Mouse (Mus musculus) megakaryocyte, embryonic 14.5 days (primary cell): ENCODE results near the gene Dolk.

ENCODE experiments used
- FLI1 ChIP-seq: IDR thresholded peaks from 2 replicates; pipeline ENCODE4 v1.6.1; 2012; ENCODE audit warnings: low read length, inconsistent platforms, mixed read lengths
- GATA1 ChIP-seq: IDR thresholded peaks from 3 replicates; pipeline ENCODE4 v1.6.1; 2012; ENCODE audit warnings: mixed read lengths, low read length, inconsistent platforms, borderline replicate concordance

GRCm38 (mm10) chr2:30316955-30317354 lies 30.8 kb upstream of the Dolk start:
- TF ChIP-seq GATA1 (no peak), FLI1 (no peak)
